Mouse (Mus musculus) common myeloid progenitor, adult 5-6 weeks (primary cell): Measurements from ENCODE around the gene 1810043G02Rik. TPM values are rescaled to one million over a fixed set of nuclear protein-coding genes. Genes with fewer than 3 reads are reported as not detected.

ENCODE experiments used
- total RNA-seq: library from RNA; stranded (forward); fragments of 200-1000, 187-1606 nt; gene quantifications from 2 replicates; pipeline ENCODE4 v1.2.3, GENCODE M21; 2017

Gene 1810043G02Rik
- total RNA-seq, 1 experiment from 2014 or later: 10.5 TPM

Other genes starting within 250 kb of the 1810043G02Rik start
- not detected in 2 replicates for gene Gm18596, start 235.9 kb upstream of the 1810043G02Rik start, total RNA-seq
- not detected in 2 replicates for gene Gm9736, start 227.2 kb upstream of the 1810043G02Rik start, total RNA-seq
- gene Gm3233, start 218.8 kb upstream of the 1810043G02Rik start, total RNA-seq: not detected in 2 replicates
- gene Gm3238, start 207.2 kb upstream of the 1810043G02Rik start, total RNA-seq: not detected in 2 replicates
- gene Gm7138, start 201.6 kb upstream of the 1810043G02Rik start, total RNA-seq: not detected in 2 replicates
- gene Gm3250, start 196.0 kb upstream of the 1810043G02Rik start, total RNA-seq: not detected in 2 replicates
- not detected in 2 replicates for gene Gm7137, start 190.3 kb upstream of the 1810043G02Rik start, total RNA-seq
- not detected in 2 replicates for gene Gm9639, start 183.4 kb upstream of the 1810043G02Rik start, total RNA-seq
- gene Gm19668, start 179.4 kb upstream of the 1810043G02Rik start, total RNA-seq: not detected in 2 replicates
- gene Gm9507, start 166.7 kb upstream of the 1810043G02Rik start, total RNA-seq: not detected in 2 replicates
- not detected in 2 replicates for gene Gm2696, start 163.8 kb upstream of the 1810043G02Rik start, total RNA-seq
- not detected in 2 replicates for gene Krtap10-4, start 151.4 kb upstream of the 1810043G02Rik start, total RNA-seq
- gene Krtap10-10, start 142.6 kb upstream of the 1810043G02Rik start, total RNA-seq: not detected in 2 replicates
- not detected in 2 replicates for gene Gm36176, start 131.7 kb upstream of the 1810043G02Rik start, total RNA-seq
- not detected in 2 replicates for gene Gm10318, start 125.7 kb upstream of the 1810043G02Rik start, total RNA-seq
- gene Gm3285, start 116.5 kb upstream of the 1810043G02Rik start, total RNA-seq: not detected in 2 replicates
- gene Lrrc3, start 76.0 kb upstream of the 1810043G02Rik start, total RNA-seq: 0.23 TPM in 1 of 2 replicates, not detected in the other
- 1.4 and 4.2 TPM in 2 replicates for gene Trpm2, start 8.0 kb upstream of the 1810043G02Rik start, total RNA-seq
- 42.8 and 43.8 TPM in 2 replicates for gene Pfkl, start 31.6 kb downstream of the 1810043G02Rik start, total RNA-seq
- 0.87 TPM in 1 of 2 replicates, not detected in the other for gene Dnmt3l, start 63.4 kb downstream of the 1810043G02Rik start, total RNA-seq
- gene Aire, start 65.1 kb downstream of the 1810043G02Rik start, total RNA-seq: not detected in 2 replicates
- gene Icosl, start 90.8 kb downstream of the 1810043G02Rik start, total RNA-seq: 0.73 and 1.0 TPM in 2 replicates
- 84.9 and 97.8 TPM in 2 replicates for gene D10Jhu81e, start 191.3 kb downstream of the 1810043G02Rik start, total RNA-seq
- 29.2 and 32.2 TPM in 2 replicates for gene Pwp2, start 206.6 kb downstream of the 1810043G02Rik start, total RNA-seq